Mouse (Mus musculus): Measurements from ENCODE around the gene Hdac6. TPM values are rescaled to one million over a fixed set of nuclear protein-coding genes. Genes with fewer than 3 reads are reported as not detected.

Gene Hdac6
- polyA plus RNA-seq, 1 experiment from 2014 or later, result 38.0 TPM

DNA sequence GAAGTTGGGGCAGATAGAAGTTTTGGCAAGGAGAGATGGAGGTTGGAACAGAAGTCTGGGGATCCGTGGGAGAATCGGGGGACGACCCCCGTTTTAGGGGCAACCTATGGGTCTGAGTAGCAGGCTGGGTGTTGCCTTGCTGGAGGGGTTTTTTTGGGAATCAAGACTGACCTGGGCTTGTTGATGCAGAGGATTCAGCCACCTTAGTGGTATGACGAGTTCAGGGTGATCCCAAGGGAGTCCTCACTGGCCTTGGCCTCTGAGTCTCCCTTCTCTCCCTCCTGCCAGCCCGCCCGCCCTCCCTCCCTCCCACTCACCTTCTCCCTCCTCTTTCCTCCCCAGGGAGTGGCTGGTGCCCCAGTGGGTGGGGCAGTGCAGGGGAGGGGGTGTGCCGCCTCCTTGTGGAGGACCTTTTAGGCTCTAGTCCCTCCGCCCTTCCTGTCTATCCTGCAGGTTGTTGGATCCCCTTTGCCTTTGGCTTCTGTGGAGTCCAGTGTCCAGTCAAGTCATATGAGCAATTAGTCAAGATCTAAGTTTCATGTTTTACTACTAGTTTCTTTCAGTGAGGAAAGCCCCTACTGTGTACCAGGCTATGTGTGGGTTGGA lies 20.0 kb upstream of the Hdac6 start:
- 82% methylated on average over 9 of the region's 9 CpGs for WGBS

DNA sequence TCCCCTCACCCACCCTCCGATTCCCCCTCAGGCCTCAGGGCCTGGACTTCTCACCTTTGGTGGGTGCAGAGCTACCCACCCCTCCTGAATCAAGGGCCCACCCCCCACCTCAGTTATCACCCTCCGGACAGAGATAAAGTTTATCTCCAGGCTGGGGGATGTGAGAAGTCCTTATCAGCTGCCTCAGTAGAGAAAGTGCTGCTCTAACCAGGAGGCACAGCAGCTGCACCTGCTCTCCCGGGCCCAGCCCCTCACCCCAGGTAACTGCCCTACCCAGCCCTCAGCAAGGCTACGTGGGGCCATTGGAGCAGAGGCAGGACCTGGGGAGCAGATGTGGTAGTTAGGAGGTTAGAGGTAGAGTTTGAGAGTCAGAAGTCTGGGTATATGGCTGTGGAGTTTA lies 18.5 kb upstream of the Hdac6 start:
- no peak for ATAC-seq (replicated peaks; ENCODE audit: insufficient number of reproducible peaks, low FRiP score, low TSS enrichment, low read depth)
- H3K27ac ChIP-seq (replicated peaks; ENCODE audit: low read depth, low read length), result no peak overlapping the region
- H3K4me2 ChIP-seq (ENCODE audit: low read depth, low read length), result no peak overlapping the region
- H3K36me3 ChIP-seq (replicated peaks; ENCODE audit: control insufficient read depth, insufficient read depth, low read depth, low read length), result no peaks in the 10 kb centered on the region
- H3K9me3 ChIP-seq (replicated peaks; ENCODE audit: control insufficient read depth, low read length), result no peaks in the 10 kb centered on the region
- no peak for DNase-seq (ENCODE audit: low spot score)
- no peaks in the 10 kb centered on the region for H3K27me3 ChIP-seq (ENCODE audit: control insufficient read depth, insufficient read depth, low read length)
- H3K4me1 ChIP-seq (ENCODE audit: control insufficient read depth, insufficient read depth, low read length), result no peaks in the 10 kb centered on the region
- WGBS, result 75% methylated on average over 4 of the region's 4 CpGs
- no peak overlapping the region for H3K9ac ChIP-seq (replicated peaks; ENCODE audit: low read length)
- no peak overlapping the region for H3K4me3 ChIP-seq (ENCODE audit: low read depth, low read length)

More for the DNA sequence above, 20.0 kb upstream of the Hdac6 start:
- Histone ChIP-seq H3K4me1 (ENCODE audit: control insufficient read depth, insufficient read depth, low read length) (no peaks in the 10 kb centered on the region), H3K4me3 (ENCODE audit: low read depth, low read length) (no peak overlapping the region), H3K9me3 (replicated peaks; ENCODE audit: control insufficient read depth, low read length) (no peaks in the 10 kb centered on the region), H3K36me3 (replicated peaks; ENCODE audit: control insufficient read depth, insufficient read depth, low read depth, low read length) (no peaks in the 10 kb centered on the region), H3K4me2 (ENCODE audit: low read depth, low read length) (no peak overlapping the region), H3K27me3 (ENCODE audit: control insufficient read depth, insufficient read depth, low read length) (no peaks in the 10 kb centered on the region), H3K9ac (replicated peaks; ENCODE audit: low read length) (no peak overlapping the region), H3K27ac (replicated peaks; ENCODE audit: low read depth, low read length) (no peak overlapping the region)
- ATAC-seq (replicated peaks; ENCODE audit: insufficient number of reproducible peaks, low FRiP score, low TSS enrichment, low read depth), result no peak
- no peak for DNase-seq (ENCODE audit: low spot score)

DNA sequence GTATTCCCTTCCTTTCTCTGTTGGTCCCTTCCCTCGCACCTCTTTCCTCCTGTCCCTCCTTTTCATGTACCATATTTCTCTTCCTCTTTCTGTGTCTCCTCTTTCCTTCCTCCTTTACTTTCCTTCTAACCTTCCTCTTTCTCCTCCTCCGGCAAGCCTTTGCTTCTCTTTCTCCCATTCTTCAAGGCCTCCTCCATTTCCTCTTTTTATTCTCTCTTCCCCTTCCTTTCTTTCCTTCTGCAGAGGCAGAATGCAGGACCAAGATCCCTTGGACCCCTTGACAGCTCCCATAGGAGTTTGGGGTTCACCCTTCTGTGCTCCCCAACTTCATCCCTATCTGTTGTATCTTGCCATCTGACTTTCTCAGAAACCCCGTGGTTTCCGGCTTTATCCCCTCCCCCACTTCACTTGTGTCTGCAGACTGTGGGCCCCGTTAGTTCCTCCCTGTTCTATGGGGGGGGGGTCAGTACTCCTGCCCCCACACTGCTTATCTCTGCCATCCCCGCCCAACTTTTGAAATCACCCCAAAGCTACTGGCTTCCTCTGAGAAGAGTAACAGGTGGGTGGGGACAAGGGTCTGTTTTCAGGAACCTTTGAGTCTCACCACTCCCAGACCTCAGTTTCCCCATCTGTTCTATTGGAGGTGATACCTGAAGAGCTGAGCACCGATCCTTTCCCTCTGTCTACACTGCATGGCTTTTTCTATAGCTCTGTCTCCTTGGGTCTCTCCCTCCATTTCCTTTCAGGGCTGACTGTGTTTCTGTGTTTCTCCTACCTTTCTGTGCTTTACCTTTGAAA lies 16.3 kb upstream of the Hdac6 start:
- 76% methylated on average over 7 of the region's 7 CpGs for WGBS
- H3K36me3 ChIP-seq (replicated peaks; ENCODE audit: control insufficient read depth, insufficient read depth, low read depth, low read length), result no peaks in the 10 kb centered on the region
- no peak overlapping the region for H3K4me2 ChIP-seq (ENCODE audit: low read depth, low read length)
- no peak overlapping the region for H3K9ac ChIP-seq (replicated peaks; ENCODE audit: low read length)
- H3K9me3 ChIP-seq (replicated peaks; ENCODE audit: control insufficient read depth, low read length), result no peaks in the 10 kb centered on the region
- H3K27me3 ChIP-seq (ENCODE audit: control insufficient read depth, insufficient read depth, low read length), result no peaks in the 10 kb centered on the region
- no peak overlapping the region for H3K4me3 ChIP-seq (ENCODE audit: low read depth, low read length)
- DNase-seq (ENCODE audit: low spot score) (no peak), ATAC-seq (replicated peaks; ENCODE audit: insufficient number of reproducible peaks, low FRiP score, low TSS enrichment, low read depth) (no peak)
- no peak overlapping the region for H3K27ac ChIP-seq (replicated peaks; ENCODE audit: low read depth, low read length)
- H3K4me1 ChIP-seq (ENCODE audit: control insufficient read depth, insufficient read depth, low read length), result no peaks in the 10 kb centered on the region

DNA sequence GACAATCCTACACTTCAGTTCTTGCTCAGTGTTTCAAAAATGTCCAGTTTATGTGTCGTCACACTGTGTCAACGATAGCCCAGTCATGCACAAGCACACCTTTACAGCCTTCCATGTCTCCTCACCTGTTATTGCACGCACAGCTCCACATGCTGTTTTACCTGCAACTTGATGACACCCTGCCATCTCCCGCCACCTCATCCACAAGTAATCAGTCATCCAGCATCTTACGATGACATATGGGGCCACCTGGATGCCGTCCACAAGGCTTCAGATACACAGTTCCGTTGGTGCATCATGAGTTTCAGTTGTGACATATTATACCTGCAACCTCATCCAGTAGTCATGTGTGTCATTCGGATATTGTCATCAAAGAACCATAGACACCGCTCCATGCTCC lies 11.2 kb upstream of the Hdac6 start:
- DNase-seq (ENCODE audit: low spot score), result no peak
- Histone ChIP-seq H3K4me1 (ENCODE audit: control insufficient read depth, insufficient read depth, low read length) (no peaks in the 10 kb centered on the region), H3K36me3 (replicated peaks; ENCODE audit: control insufficient read depth, insufficient read depth, low read depth, low read length) (no peaks in the 10 kb centered on the region), H3K9me3 (replicated peaks; ENCODE audit: control insufficient read depth, low read length) (no peaks in the 10 kb centered on the region), H3K4me3 (ENCODE audit: low read depth, low read length) (no peak overlapping the region), H3K27me3 (ENCODE audit: control insufficient read depth, insufficient read depth, low read length) (no peaks in the 10 kb centered on the region), H3K4me2 (ENCODE audit: low read depth, low read length) (no peak overlapping the region), H3K27ac (replicated peaks; ENCODE audit: low read depth, low read length) (no peak overlapping the region), H3K9ac (replicated peaks; ENCODE audit: low read length) (no peak overlapping the region)
- WGBS, result 92% methylated on average over 9 of the region's 9 CpGs
- ATAC-seq (replicated peaks; ENCODE audit: insufficient number of reproducible peaks, low FRiP score, low TSS enrichment, low read depth), result no peak

DNA sequence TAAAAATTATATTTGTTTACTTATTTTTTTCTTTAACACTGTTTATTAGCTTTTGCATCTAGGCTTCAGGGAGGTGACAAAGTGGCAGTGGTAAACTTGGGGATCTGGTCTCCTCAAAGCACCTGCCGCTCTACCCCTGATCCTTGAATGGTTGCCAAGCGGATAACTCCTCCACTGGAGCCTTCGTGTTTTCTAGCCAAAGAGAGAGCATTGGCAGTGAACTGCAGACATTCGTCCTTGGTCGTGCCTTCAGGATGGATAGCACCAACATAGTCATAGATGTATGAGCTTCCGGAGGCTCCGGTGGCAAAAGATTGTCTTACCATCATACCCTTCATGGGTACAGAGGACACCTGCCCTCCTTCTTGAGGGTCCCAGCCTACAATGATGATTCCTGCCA lies 2.4 kb upstream of the Hdac6 start:
- Histone ChIP-seq H3K4me1 (ENCODE audit: control insufficient read depth, insufficient read depth, low read length) (no peaks in the 10 kb centered on the region), H3K9ac (replicated peaks; ENCODE audit: low read length) (no peak overlapping the region), H3K9me3 (replicated peaks; ENCODE audit: control insufficient read depth, low read length) (no peaks in the 10 kb centered on the region), H3K4me2 (ENCODE audit: low read depth, low read length) (no peak overlapping the region), H3K27me3 (ENCODE audit: control insufficient read depth, insufficient read depth, low read length) (no peaks in the 10 kb centered on the region), H3K4me3 (ENCODE audit: low read depth, low read length) (no peak overlapping the region), H3K36me3 (replicated peaks; ENCODE audit: control insufficient read depth, insufficient read depth, low read depth, low read length) (no peaks in the 10 kb centered on the region), H3K27ac (replicated peaks; ENCODE audit: low read depth, low read length) (no peak overlapping the region)
- DNase-seq (ENCODE audit: low spot score), result no peak
- ATAC-seq (replicated peaks; ENCODE audit: insufficient number of reproducible peaks, low FRiP score, low TSS enrichment, low read depth), result no peak
- 89% methylated on average over 7 of the region's 7 CpGs for WGBS

DNA sequence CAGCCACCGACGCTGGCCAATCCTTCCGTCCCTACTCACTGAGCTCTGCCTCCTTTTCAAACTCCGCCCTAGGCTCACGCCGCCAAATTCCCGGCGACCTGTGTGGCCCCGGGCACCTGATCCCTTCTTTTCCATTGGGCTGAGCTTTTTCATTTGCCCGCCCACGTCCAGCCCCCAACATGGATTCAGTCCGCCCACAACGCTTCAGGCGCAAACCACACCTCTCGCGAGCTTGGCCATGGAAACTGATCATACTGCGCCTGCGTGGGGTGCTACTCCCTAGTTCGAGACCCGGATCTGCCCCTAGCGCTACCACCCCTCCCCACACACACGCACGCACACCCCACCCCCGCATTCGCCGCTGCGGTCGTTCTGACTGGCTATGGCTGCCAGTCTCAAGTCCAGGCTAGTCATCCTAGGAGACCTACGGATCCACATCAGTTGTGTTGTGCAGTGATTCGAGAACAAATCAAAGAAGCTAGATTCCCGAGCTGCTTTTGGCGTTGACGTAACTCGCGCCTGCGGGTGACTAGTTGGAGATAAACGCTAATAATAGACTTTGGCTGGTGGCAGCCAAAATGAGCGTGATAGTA lies 307 bp upstream of the Hdac6 start:
- DNase-seq (ENCODE audit: low spot score), result peak; percentile 93
- peak overlapping the region; percentile 36 for H3K4me2 ChIP-seq (ENCODE audit: low read depth, low read length)
- H3K27ac ChIP-seq (replicated peaks; ENCODE audit: low read depth, low read length), result no peak overlapping the region
- H3K9me3 ChIP-seq (replicated peaks; ENCODE audit: control insufficient read depth, low read length), result no peaks in the 10 kb centered on the region
- WGBS, result 14% methylated on average over 38 of the region's 38 CpGs
- H3K27me3 ChIP-seq (ENCODE audit: control insufficient read depth, insufficient read depth, low read length), result no peaks in the 10 kb centered on the region
- H3K36me3 ChIP-seq (replicated peaks; ENCODE audit: control insufficient read depth, insufficient read depth, low read depth, low read length), result no peaks in the 10 kb centered on the region
- H3K4me1 ChIP-seq (ENCODE audit: control insufficient read depth, insufficient read depth, low read length), result no peaks in the 10 kb centered on the region
- H3K9ac ChIP-seq (replicated peaks; ENCODE audit: low read length), result peak overlapping the region; percentile 51
- ATAC-seq (replicated peaks; ENCODE audit: insufficient number of reproducible peaks, low FRiP score, low TSS enrichment, low read depth), result peak; percentile 98; the same call in 1 of the 2 replicates
- H3K4me3 ChIP-seq (ENCODE audit: low read depth, low read length), result peak overlapping the region; percentile 42

DNA sequence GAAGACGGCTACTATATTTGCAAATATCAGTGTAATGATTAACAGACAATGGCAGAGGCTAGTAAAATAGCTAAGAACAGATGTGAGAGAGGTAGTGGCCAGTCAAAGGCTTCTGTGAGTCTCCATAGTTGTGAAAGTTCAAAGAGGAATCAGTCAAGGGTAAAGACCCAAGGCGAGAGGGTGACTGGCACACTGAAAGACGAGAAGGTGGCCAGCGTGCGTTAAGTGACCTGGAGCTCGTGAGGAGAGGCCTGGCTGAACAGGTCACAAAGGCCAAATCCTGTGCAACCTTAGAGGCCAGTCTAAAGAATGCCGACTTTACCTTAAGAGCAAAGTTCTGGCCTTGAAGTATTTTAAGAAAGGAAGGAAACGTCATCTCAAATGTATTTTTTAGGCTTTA lies 2.1 kb downstream of the Hdac6 start:
- Histone ChIP-seq H3K36me3 (replicated peaks; ENCODE audit: control insufficient read depth, insufficient read depth, low read depth, low read length) (no peaks in the 10 kb centered on the region), H3K27me3 (ENCODE audit: control insufficient read depth, insufficient read depth, low read length) (no peaks in the 10 kb centered on the region), H3K27ac (replicated peaks; ENCODE audit: low read depth, low read length) (no peak overlapping the region), H3K9ac (replicated peaks; ENCODE audit: low read length) (no peak overlapping the region), H3K4me1 (ENCODE audit: control insufficient read depth, insufficient read depth, low read length) (no peaks in the 10 kb centered on the region), H3K9me3 (replicated peaks; ENCODE audit: control insufficient read depth, low read length) (no peaks in the 10 kb centered on the region), H3K4me3 (ENCODE audit: low read depth, low read length) (no peak overlapping the region), H3K4me2 (ENCODE audit: low read depth, low read length) (no peak overlapping the region)
- WGBS, result 59% methylated on average over 8 of the region's 8 CpGs
- DNase-seq (ENCODE audit: low spot score) (no peak), ATAC-seq (replicated peaks; ENCODE audit: insufficient number of reproducible peaks, low FRiP score, low TSS enrichment, low read depth) (no peak)

DNA sequence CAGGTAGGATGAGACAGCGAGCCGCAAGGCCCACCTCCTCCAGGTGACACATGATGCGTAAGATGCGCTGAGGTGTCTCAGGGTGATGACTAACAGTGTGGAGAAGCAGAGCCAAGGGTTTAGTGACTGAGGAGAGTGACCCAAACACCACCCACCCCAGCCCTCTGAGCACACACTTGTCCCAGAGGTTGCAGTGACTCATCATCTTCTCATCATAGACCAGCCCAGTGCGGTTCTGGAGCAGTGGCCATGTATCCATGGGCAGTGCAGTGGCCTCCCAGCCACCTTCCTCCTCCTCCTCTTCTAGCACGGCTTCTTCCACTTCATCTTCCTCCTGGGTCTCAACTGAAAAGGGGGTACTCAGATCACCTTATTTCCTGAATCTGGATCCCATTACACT lies 10.0 kb downstream of the Hdac6 start:
- no peak for ATAC-seq (replicated peaks; ENCODE audit: insufficient number of reproducible peaks, low FRiP score, low TSS enrichment, low read depth)
- no peak for DNase-seq (ENCODE audit: low spot score)
- Histone ChIP-seq H3K27me3 (ENCODE audit: control insufficient read depth, insufficient read depth, low read length) (no peaks in the 10 kb centered on the region), H3K4me1 (ENCODE audit: control insufficient read depth, insufficient read depth, low read length) (no peaks in the 10 kb centered on the region), H3K36me3 (replicated peaks; ENCODE audit: control insufficient read depth, insufficient read depth, low read depth, low read length) (no peaks in the 10 kb centered on the region), H3K27ac (replicated peaks; ENCODE audit: low read depth, low read length) (no peak overlapping the region), H3K9ac (replicated peaks; ENCODE audit: low read length) (no peak overlapping the region), H3K4me3 (ENCODE audit: low read depth, low read length) (no peak overlapping the region), H3K9me3 (replicated peaks; ENCODE audit: control insufficient read depth, low read length) (no peaks in the 10 kb centered on the region), H3K4me2 (ENCODE audit: low read depth, low read length) (no peak overlapping the region)
- 90% methylated on average over 6 of the region's 6 CpGs for WGBS

Data from embryonic facial prominence, embryonic 11.5 days (tissue).